Mouse (Mus musculus): ENCODE results near the gene Pakap.

GRCm38 (mm10) chr4:57934181-57934580, 366.2 kb downstream of the Pakap start:
- no peak for TF ChIP-seq GATA1 (IDR thresholded peaks at IDR 0.05; ENCODE audit: borderline replicate concordance, low read length)
- no peak for TF ChIP-seq FLI1 (IDR thresholded peaks at IDR 0.05; ENCODE audit: low read length)

Measured in megakaryocyte, embryonic 14.5 days (primary cell).